Mouse (Mus musculus) liver, embryonic 14.5 days (tissue): Measurements from ENCODE around the gene Mapkapk3. TPM values are rescaled to one million over a fixed set of nuclear protein-coding genes. Genes with fewer than 3 reads are reported as not detected.

Experiments used
- ATAC-seq: fragments of 200-750 bp; cut with Nextera tagmentation; 2 replicates; pipeline ENCODE4 v1.8.0; 2017; ENCODE audit warnings: moderate number of reproducible peaks, mild to moderate bottlenecking, moderate library complexity; ENCODE audit not compliant: insufficient read depth
- DNase-seq, 3 experiments: peaks; one replicate each; pipeline ENCODE4 v3.0.0-alpha.2; 2012 to 2013; ENCODE audit warnings: low read depth in 3 of 3, low spot score in 3 of 3
- H3K27ac ChIP-seq: fragments of 300-500 bp; sonication (generic); 2 replicates; pipeline ENCODE4 v1.5.1; 2014; ENCODE audit warnings: moderate library complexity, mild to moderate bottlenecking, control low read depth, inconsistent platforms
- H3K27me3 ChIP-seq: fragments of 300-500 bp; sonication (generic); 2 replicates; pipeline ENCODE4 v1.6.1; 2014; ENCODE audit warnings: mild to moderate bottlenecking, low read length, moderate library complexity; ENCODE audit not compliant: control insufficient read depth, insufficient read depth
- H3K36me3 ChIP-seq: fragments of 300-500 bp; sonication (generic); replicated peaks from 2 replicates; pipeline ENCODE4 v1.6.1; 2014; ENCODE audit warnings: low read depth; ENCODE audit not compliant: control insufficient read depth, insufficient read depth
- H3K4me1 ChIP-seq, 2 experiments: fragments of 200-500 bp in 1 of 2; fragments of 300-500 bp in 1 of 2; sonication (generic) in 1 of 2; replicated peaks; 2 replicates each; pipeline ENCODE4 v1.6.1; 2012 to 2014; ENCODE audit warnings: antibody characterized with exemption in 1 of 2, inconsistent platforms in 1 of 2, low read length in 1 of 2; ENCODE audit not compliant: control insufficient read depth in 2 of 2, insufficient read depth in 2 of 2
- H3K4me2 ChIP-seq: fragments of 300-500 bp; sonication (generic); 2 replicates; pipeline ENCODE4 v1.6.1; 2014; ENCODE audit warnings: low read depth, mild to moderate bottlenecking, control low read depth, moderate library complexity
- H3K4me3 ChIP-seq, 2 experiments: fragments of 200-500 bp in 1 of 2; fragments of 300-500 bp in 1 of 2; sonication (generic) in 1 of 2; 2 replicates each; pipeline ENCODE4 v1.5.1; 2012 to 2014; ENCODE audit warnings: low read depth in 2 of 2, low read length in 2 of 2, mild to moderate bottlenecking in 2 of 2, control low read depth in 1 of 2, inconsistent platforms in 1 of 2, moderate library complexity in 1 of 2; ENCODE audit not compliant: insufficient read depth in 1 of 2
- H3K9ac ChIP-seq: fragments of 300-500 bp; sonication (generic); replicated peaks from 2 replicates; pipeline ENCODE4 v1.6.1; 2014; ENCODE audit warnings: mild to moderate bottlenecking, control low read depth, moderate library complexity
- H3K9me3 ChIP-seq: fragments of 300-500 bp; sonication (generic); 2 replicates; pipeline ENCODE4 v1.6.1; 2016; ENCODE audit warnings: low read length, mixed read lengths; ENCODE audit not compliant: control insufficient read depth
- CTCF ChIP-seq: IDR thresholded peaks from 2 replicates; pipeline ENCODE4 v1.5.1; 2016; ENCODE audit warnings: antibody characterized with exemption, low read depth, control low read depth
- EP300 ChIP-seq: IDR thresholded peaks from 2 replicates; pipeline ENCODE4 v1.6.1; 2016; ENCODE audit warnings: antibody characterized with exemption, low read depth
- WGBS: fragments of 180-500 bp; shearing (Covaris S2); extraction: QIAGEN DNeasy Blood & Tissue Kit; methylation state at CpG from one replicate; pipeline ENCODE4 v1.1.7; 2014; ENCODE audit not compliant: insufficient replicate concordance; 5-methylcytosine and 5-hydroxymethylcytosine counted together
- polyA plus RNA-seq, 2 experiments: library from polyadenylated mRNA; depleted of rRNA in 1 of 2; stranded (reverse) in 1 of 2; unstranded in 1 of 2; fragments of >200 nt; fragmentation: Nextera tagmentation in 1 of 2; extraction: Ambion mirVana in 1 of 2; gene quantifications; 2 replicates each; pipeline versions ENCODE4 v1.2.1 to v1.2.3; 2012 to 2014

Mapkapk3 gene
- polyA plus RNA-seq (2012; rRNA removed) (5.1 and 6.2 TPM in 2 replicates), polyA plus RNA-seq (2014; fragmentation: Nextera tagmentation; extraction: Ambion mirVana) (7.3 and 8.0 TPM in 2 replicates)

DNA sequence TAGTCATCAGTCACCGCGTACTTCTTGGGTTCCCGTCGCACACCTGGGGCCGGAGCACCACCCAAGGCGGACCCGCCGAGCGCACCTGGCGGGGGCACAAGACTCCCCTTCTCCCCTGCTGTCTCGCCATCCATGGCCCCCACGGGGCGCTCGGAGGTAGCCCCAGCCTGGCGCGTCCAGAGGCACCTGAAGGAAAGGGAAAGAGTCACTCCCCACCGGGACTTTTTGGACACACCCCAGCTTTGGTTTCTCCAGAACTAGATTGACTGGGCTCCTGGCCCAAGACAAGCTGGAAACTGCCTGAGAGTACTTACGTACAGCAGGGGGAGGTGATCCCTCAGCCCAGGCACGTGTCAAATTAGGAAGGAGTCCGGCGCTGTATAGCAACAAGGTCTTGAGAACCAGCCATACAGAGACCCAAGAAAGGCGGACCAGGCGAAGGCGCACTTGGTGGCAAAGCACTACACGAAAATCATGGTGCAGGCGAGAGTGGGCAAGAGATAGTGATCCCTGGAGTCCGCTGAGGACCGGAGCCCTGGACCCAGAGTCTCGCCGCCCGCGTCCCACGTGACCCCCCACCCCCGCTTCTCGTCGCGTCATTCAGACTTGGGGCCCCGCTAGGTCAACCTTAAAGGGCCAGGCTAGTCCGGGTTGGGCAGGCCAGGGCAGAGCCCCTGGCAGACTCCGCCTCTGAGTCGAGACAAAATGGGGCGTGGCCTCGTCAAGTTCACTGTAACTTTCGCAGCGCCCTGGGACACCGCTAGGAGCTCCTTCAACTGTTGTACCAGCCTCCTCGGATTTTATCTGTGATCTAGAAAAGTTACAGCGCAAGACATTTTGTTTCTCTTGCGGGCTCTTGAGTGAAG is at the start of gene Mapkapk3:
Gene Mapkapk3 (minus strand): TSS at position 667 of the 866 bp plus-strand sequence.
- H3K27me3 ChIP-seq = peaks cover 3% of the 10 kb centered on the region; the same call in 1 of the 2 replicates
- peak; percentile 56 to 94 (median 66) for DNase-seq
- WGBS = under 1% methylated on average over 49 of the region's 49 CpGs
- H3K9me3 ChIP-seq = no peaks in the 10 kb centered on the region
- peak within 1 kb of the TSS; percentile 41 for H3K9ac ChIP-seq
- H3K4me2 ChIP-seq = peak within 1 kb of the TSS; percentile 84
- ATAC-seq = peak; percentile 83
- TF ChIP-seq CTCF = peak; percentile 59
- no peak for TF ChIP-seq EP300
- no peaks in the 10 kb centered on the region for H3K36me3 ChIP-seq
- peaks cover 7 to 33% of the 10 kb centered on the region in 2 experiments for H3K4me1 ChIP-seq
- peak within 1 kb of the TSS; percentile 56 to 72 for H3K4me3 ChIP-seq
- H3K27ac ChIP-seq = peak within 1 kb of the TSS; percentile 5; the same call in 1 of the 2 replicates

DNA sequence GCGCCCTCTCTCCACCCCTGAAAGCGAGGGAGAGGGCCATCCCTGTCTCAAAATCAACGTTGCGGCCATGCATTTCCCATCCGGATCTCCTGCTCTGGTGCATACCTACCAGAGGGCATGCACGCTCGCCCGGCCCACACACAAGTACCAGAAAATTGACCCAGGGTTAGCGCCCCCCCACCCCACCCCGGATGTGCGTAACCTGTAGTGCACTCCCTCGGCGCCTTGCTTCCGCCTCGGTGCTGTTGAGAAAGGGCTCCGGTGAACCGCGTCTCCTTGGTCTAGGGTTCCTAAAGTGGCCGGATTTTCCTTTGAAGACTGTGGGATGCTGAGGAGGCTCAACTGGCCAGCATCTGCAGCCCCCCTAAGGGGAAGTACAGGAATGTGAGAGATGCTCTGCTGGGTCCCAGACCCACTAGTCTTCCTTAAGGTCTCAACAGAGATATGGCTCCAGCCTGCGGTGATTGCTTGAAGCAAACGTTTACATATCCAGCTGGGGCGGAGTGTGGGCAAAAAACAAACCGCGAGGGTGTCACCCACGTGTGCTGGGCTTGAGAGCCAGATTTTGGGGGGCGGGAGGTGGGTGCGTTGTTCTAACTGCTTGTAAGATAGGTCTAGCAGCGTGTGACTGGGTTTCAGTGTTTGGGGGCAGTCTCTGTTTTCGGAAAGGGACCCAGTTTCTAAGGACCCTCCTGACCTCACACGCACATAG is 48.7 kb upstream of the Mapkapk3 start, which contains the start of gene Hemk1:
Gene Hemk1 (minus strand): TSS at position 179 of the 712 bp plus-strand sequence.
- ATAC-seq (peak; percentile 75), DNase-seq (peak; percentile 51 to 68 (median 60))
- Histone ChIP-seq H3K4me2 (peak within 1 kb of the TSS; percentile 74), H3K36me3 (no peaks in the 10 kb centered on the region), H3K9me3 (no peaks in the 10 kb centered on the region), H3K27ac (no peak within 1 kb of the TSS), H3K9ac (peak within 1 kb of the TSS; percentile 66), H3K27me3 (peaks cover 9% of the 10 kb centered on the region), H3K4me1 (peaks cover 2 to 12% of the 10 kb centered on the region in 2 experiments; a peak in 1 of 4 replicates), H3K4me3 (peak within 1 kb of the TSS; percentile 55 to 73)
- TF ChIP-seq CTCF (no peak), EP300 (no peak)
- 4% methylated on average over 30 of the region's 30 CpGs for WGBS

DNA sequence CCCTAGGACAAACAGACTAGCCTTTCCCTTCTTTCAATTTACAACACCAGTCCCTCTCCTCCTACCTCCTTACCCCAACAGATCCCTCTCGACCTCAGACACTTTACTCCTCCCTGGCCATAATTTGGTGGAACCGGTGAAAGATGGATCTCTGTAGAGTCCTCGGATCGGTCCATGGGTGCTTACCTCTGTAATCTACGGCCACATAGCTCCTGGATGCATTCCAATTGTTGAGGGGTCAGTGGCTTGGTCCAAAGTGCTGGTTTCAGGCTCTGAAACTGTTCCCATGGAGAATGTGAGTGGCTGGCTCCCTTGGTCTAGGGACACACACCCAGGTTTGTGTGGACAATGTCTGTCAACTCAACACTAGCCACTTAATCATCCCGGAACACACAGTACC is 46.7 kb upstream of the Mapkapk3 start:
- no peak overlapping the region for H3K27ac ChIP-seq
- H3K27me3 ChIP-seq = peaks cover 7% of the 10 kb centered on the region
- no peak overlapping the region for H3K9ac ChIP-seq
- no peaks in the 10 kb centered on the region for H3K36me3 ChIP-seq
- TF ChIP-seq EP300 (no peak), CTCF (no peak)
- no peak overlapping the region for H3K4me2 ChIP-seq
- no peak overlapping the region for H3K4me3 ChIP-seq
- ATAC-seq (no peak), DNase-seq (no peak)
- no peaks in the 10 kb centered on the region for H3K9me3 ChIP-seq
- 67% methylated on average over 6 of the region's 6 CpGs for WGBS
- H3K4me1 ChIP-seq = peaks cover 2 to 12% of the 10 kb centered on the region in 2 experiments; a peak in 1 of 4 replicates

DNA sequence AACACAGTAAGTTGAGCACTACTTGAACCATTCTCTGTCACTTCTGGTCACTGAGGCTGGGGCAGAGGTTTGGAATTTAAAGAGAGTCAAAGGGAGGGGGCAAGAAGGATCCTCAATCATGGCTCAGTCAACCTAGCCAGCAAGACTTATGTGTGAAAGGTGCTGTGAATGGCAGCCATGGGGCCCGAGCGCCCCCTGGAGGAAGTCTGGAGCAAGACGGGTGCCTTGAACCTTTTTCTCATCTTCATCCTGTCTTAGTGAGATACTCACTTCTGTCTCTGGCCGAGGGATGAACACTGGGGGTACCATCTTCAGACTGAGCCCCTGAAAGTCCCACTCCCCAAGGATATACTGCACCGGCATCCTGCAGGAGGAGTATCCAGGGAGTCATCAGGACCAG is 46.2 kb upstream of the Mapkapk3 start:
- TF ChIP-seq EP300 (no peak), CTCF (peak; percentile 99)
- no peaks in the 10 kb centered on the region for H3K9me3 ChIP-seq
- H3K36me3 ChIP-seq = no peaks in the 10 kb centered on the region
- 3% methylated on average over 5 of the region's 5 CpGs for WGBS
- H3K9ac ChIP-seq = no peak overlapping the region
- H3K27me3 ChIP-seq = peaks cover 2% of the 10 kb centered on the region; the same call in 1 of the 2 replicates
- DNase-seq (peak; percentile 41 to 61 (median 41)), ATAC-seq (no peak)
- peaks cover 2 to 10% of the 10 kb centered on the region in 2 experiments; a peak in 1 of 4 replicates for H3K4me1 ChIP-seq
- H3K4me3 ChIP-seq = no peak overlapping the region
- no peak overlapping the region for H3K27ac ChIP-seq
- no peak overlapping the region for H3K4me2 ChIP-seq

DNA sequence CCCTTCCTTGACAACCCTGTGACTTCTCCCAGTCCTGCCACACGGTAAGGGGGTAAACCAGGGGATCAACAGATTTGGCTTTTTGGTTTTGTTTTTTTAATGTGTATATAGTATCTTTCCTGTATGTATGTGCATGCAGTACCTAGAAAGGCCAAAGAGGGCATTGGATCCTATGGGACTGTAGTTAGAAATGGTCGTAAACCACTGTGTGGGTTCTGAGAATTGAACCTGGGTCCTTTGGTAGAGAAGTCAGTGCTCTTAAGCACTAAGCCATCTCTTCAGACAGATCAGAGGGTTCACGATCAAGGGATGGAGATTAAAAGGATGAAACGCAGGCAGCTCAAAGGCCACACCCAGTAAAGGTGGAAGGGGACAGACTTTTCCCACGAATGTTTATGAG is 45.4 kb upstream of the Mapkapk3 start:
- H3K36me3 ChIP-seq = no peaks in the 10 kb centered on the region
- no peak for ATAC-seq
- no peak overlapping the region for H3K4me2 ChIP-seq
- no peaks in the 10 kb centered on the region for H3K27me3 ChIP-seq
- no peak overlapping the region for H3K27ac ChIP-seq
- no peak overlapping the region for H3K9ac ChIP-seq
- 69% methylated on average over 5 of the region's 5 CpGs for WGBS
- DNase-seq = no peak
- no peaks in the 10 kb centered on the region for H3K9me3 ChIP-seq
- peaks cover 2 to 6% of the 10 kb centered on the region in 2 experiments; a peak in 1 of 4 replicates for H3K4me1 ChIP-seq
- no peak overlapping the region for H3K4me3 ChIP-seq
- TF ChIP-seq EP300 (no peak), CTCF (0 out of 2 replicates have a peak, but pooled peaks have one; percentile 23)
